In the genomic region with DNA sequence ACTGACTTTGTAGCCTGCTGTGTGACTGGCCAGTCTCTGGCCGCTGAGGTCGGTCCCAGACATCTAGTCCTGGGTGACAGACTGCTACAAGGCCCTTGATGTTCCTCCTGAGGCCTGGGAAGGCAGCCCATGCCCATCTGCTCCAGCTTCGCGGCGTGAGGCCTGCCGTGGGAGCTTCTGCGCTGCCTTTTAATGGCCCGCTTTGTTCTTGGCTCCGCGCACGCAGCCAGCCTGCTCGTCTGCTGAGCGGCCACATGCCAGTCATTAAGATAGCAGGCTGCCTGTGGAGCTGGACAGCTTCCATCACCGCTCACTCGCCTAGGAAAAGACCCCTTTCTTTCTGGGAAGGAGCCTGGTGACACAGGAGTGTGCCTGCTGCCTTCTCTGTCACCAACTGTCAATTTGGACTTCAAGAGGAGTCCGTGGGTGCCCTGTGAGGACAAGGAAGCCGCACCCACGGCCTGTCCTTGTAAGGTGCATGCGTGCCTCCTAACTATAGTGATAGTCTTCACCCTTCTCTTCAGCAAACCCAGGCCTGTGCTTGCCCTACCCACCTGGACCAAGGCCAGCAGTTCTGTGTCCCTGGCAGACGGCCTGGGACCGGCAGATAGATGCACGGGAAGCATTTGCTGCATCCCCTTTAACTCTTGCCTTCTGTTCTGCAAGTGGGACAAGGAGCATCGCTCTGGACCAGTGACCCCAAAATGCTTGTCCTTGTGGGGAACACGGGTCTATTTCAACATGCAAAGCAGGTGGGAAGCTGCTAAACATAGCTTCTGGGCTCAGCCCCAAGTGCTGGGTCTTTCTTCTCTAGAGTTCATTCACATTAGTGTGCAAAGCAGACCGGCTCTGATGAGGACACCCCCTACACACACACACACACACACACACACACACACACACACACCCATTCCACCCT, we compare ENCODE assay signal across 8 mouse cellular contexts.
DNase-seq lines count a peak whose midpoint lies in the region; ATAC-seq and TF ChIP-seq lines count a peak whose summit lies in the region.

No protein-coding gene starts in this region.

- peak overlapping the region; percentile 4; the same call in 1 of the 2 replicates for H3K4me3 ChIP-seq in embryonic facial prominence, embryonic 10.5 days
- H3K4me3 ChIP-seq in heart, adult 2 months = no peak overlapping the region
- H3K4me3 ChIP-seq in kidney, adult 2 months (ENCODE audit: insufficient read depth, low read depth, low read length) = no peak overlapping the region
- no peak overlapping the region for H3K4me3 ChIP-seq in midbrain, embryonic 15.5 days
- H3K4me3 ChIP-seq in testis, adult 2 months (ENCODE audit: control insufficient read depth, low read depth, low read length) = no peak overlapping the region

- H3K79me2 ChIP-seq in heart, adult 2 months (replicated peaks; ENCODE audit: control insufficient read depth, insufficient read depth, low read length) = no peaks in the 10 kb centered on the region

- ATAC-seq in midbrain, embryonic 15.5 days (replicated peaks) = peak; percentile 87
- ATAC-seq in erythroblast, adult 5-6 weeks (replicated peaks; ENCODE audit: low FRiP score, poor library complexity, severe bottlenecking) = no peak

- no peak for TF ChIP-seq POLR2A in heart, adult 2 months (IDR thresholded peaks at IDR 0.05; ENCODE audit: insufficient read depth, low read depth, low read length)
- no peak for TF ChIP-seq POLR2A in kidney, adult 2 months (IDR thresholded peaks at IDR 0.05; ENCODE audit: low read depth, low read length)
- TF ChIP-seq POLR2A in testis, adult 2 months (IDR thresholded peaks at IDR 0.05; ENCODE audit: control insufficient read depth, low read depth, low read length) = no peak

- H3K27me3 ChIP-seq in embryonic facial prominence, embryonic 10.5 days (replicated peaks; ENCODE audit: low read depth, poor library complexity, severe bottlenecking) = 0 out of 2 replicates have a peak, but pooled peaks cover 7% of the 10 kb centered on the region
- no peaks in the 10 kb centered on the region for H3K27me3 ChIP-seq in heart, adult 2 months (ENCODE audit: control insufficient read depth, insufficient read depth, low read length)
- H3K27me3 ChIP-seq in kidney, adult 2 months (replicated peaks; ENCODE audit: control insufficient read depth, insufficient read depth, low read length) = no peaks in the 10 kb centered on the region
- no peaks in the 10 kb centered on the region for H3K27me3 ChIP-seq in midbrain, embryonic 15.5 days (replicated peaks)
- H3K27me3 ChIP-seq in testis, adult 2 months (ENCODE audit: control insufficient read depth, insufficient read depth, low read length) = no peaks in the 10 kb centered on the region

- TF ChIP-seq EP300 in heart, adult 2 months (IDR thresholded peaks at IDR 0.05; ENCODE audit: insufficient read depth, low read depth, low read length) = peak; percentile 73

- TF ChIP-seq CTCF in heart, adult 2 months (IDR thresholded peaks at IDR 0.05) = no peak
- no peak for TF ChIP-seq CTCF in kidney, adult 2 months (conservative IDR thresholded peaks at IDR 0.05; ENCODE audit: insufficient read depth, insufficient read length, low read depth, low read length)
- no peak for TF ChIP-seq CTCF in testis, adult 2 months (IDR thresholded peaks at IDR 0.05; ENCODE audit: control insufficient read depth, insufficient read depth, insufficient replicate concordance, low read depth, low read length)

- H3K9ac ChIP-seq in heart, adult 2 months (ENCODE audit: low read depth, low read length) = peak overlapping the region; percentile 21; the same call in 1 of the 2 replicates
- peak overlapping the region; percentile 13; the same call in 1 of the 2 replicates for H3K9ac ChIP-seq in midbrain, embryonic 15.5 days

- H3K4me2 ChIP-seq in midbrain, embryonic 15.5 days = peak overlapping the region; percentile 4; the same call in 1 of the 2 replicates

- DNase-seq in adrenal gland, postnatal 36 days = peak; percentile 75 to 81
- peak; percentile 72 for DNase-seq in embryonic facial prominence, embryonic 10.5 days (ENCODE audit: low spot score)
- DNase-seq in heart, adult 2 months = peak; percentile 75 to 78
- peak; percentile 60 for DNase-seq in kidney, adult 2 months
- peak; percentile 98 for DNase-seq in left cerebral cortex, postnatal 4 days

- no peaks in the 10 kb centered on the region for H3K36me3 ChIP-seq in embryonic facial prominence, embryonic 10.5 days (replicated peaks)
- no peaks in the 10 kb centered on the region for H3K36me3 ChIP-seq in heart, adult 2 months (ENCODE audit: control insufficient read depth, insufficient read depth, low read length)
- no peaks in the 10 kb centered on the region for H3K36me3 ChIP-seq in kidney, adult 2 months (ENCODE audit: control insufficient read depth, insufficient read depth, low read length)
- no peaks in the 10 kb centered on the region for H3K36me3 ChIP-seq in midbrain, embryonic 15.5 days (replicated peaks)
- no peaks in the 10 kb centered on the region for H3K36me3 ChIP-seq in testis, adult 2 months (ENCODE audit: control insufficient read depth, insufficient read depth, low read length)

- intact Hi-C loops in heart, adult 2 months (cut with DNase I) = loop anchor here (2.0 kb wide), 1 partner anchor 22 kb away; no protein-coding TSS in a partner anchor
- intact Hi-C loops in left cerebral cortex, postnatal 4 days (cut with DNase I) = no loop called here

- 0 out of 2 replicates have a peak, but pooled peaks cover 5% of the 10 kb centered on the region for H3K9me3 ChIP-seq in embryonic facial prominence, embryonic 10.5 days
- H3K9me3 ChIP-seq in midbrain, embryonic 15.5 days = no peaks in the 10 kb centered on the region; the same call in 1 of the 2 replicates

- peak overlapping the region; percentile 83 for H3K27ac ChIP-seq in embryonic facial prominence, embryonic 10.5 days (replicated peaks)
- peak overlapping the region; percentile 81 for H3K27ac ChIP-seq in heart, adult 2 months
- H3K27ac ChIP-seq in kidney, adult 2 months (ENCODE audit: insufficient read depth, low read depth, low read length) = no peak overlapping the region
- peak overlapping the region; percentile 81 for H3K27ac ChIP-seq in midbrain, embryonic 15.5 days
- peak overlapping the region; percentile 39; the same call in 1 of the 2 replicates for H3K27ac ChIP-seq in testis, adult 2 months (ENCODE audit: control insufficient read depth, insufficient read depth, low read depth, low read length)

- WGBS in embryonic facial prominence, embryonic 10.5 days = 46% methylated on average over 25 of the region's 25 CpGs
- WGBS in heart, adult 2 months = 28% methylated on average over 25 of the region's 25 CpGs
- WGBS in kidney, adult 2 months = 51% methylated on average over 25 of the region's 25 CpGs
- WGBS in midbrain, embryonic 15.5 days = 19% methylated on average over 25 of the region's 25 CpGs

- H3K4me1 ChIP-seq in embryonic facial prominence, embryonic 10.5 days = peaks cover 11% of the 10 kb centered on the region
- H3K4me1 ChIP-seq in heart, adult 2 months (ENCODE audit: control insufficient read depth, insufficient read depth, low read length) = peaks cover 6% of the 10 kb centered on the region; the same call in 1 of the 2 replicates
- no peaks in the 10 kb centered on the region for H3K4me1 ChIP-seq in kidney, adult 2 months (ENCODE audit: control insufficient read depth, insufficient read depth, low read length)
- peaks cover 18% of the 10 kb centered on the region for H3K4me1 ChIP-seq in midbrain, embryonic 15.5 days
- no peaks in the 10 kb centered on the region; the same call in 1 of the 2 replicates for H3K4me1 ChIP-seq in testis, adult 2 months (ENCODE audit: control insufficient read depth, insufficient read depth, low read length)
